Mouse (Mus musculus): Measurements from ENCODE around the gene Skiv2l.
"Not testable (repeated sequence)": the region's sequence is repeated elsewhere in the genome, so short reads cannot be mapped to it uniquely, and the experiment has no call there.

DNA sequence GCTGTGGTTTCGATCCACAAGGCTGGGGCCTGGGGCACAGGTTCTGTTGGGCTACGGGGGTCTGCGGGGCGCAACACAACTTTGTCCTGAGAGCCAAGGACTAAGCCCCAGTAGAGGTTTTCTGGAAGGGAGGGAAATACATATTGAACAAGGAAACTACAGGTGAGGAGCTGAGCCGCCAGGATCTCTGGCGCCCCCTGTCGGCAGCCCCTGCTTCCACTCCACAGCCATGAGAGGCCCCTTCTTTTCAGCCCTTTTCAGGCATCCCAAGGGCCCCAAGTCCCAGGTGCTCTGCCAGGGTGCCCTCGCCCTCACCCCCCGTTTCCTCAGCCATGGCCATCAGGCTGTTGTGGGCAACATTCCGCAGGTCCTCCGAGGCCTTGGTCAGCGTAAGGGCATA, 36.3 kb downstream of the Skiv2l start:
- not testable (repeated sequence) for TF ChIP-seq EP300 (IDR thresholded peaks at IDR 0.05; ENCODE audit: insufficient read depth, low read depth, low read length)
- peak; percentile 82 for TF ChIP-seq CTCF (IDR thresholded peaks at IDR 0.05)
